Mouse (Mus musculus): ENCODE data around the gene Rab1b.

DNA sequence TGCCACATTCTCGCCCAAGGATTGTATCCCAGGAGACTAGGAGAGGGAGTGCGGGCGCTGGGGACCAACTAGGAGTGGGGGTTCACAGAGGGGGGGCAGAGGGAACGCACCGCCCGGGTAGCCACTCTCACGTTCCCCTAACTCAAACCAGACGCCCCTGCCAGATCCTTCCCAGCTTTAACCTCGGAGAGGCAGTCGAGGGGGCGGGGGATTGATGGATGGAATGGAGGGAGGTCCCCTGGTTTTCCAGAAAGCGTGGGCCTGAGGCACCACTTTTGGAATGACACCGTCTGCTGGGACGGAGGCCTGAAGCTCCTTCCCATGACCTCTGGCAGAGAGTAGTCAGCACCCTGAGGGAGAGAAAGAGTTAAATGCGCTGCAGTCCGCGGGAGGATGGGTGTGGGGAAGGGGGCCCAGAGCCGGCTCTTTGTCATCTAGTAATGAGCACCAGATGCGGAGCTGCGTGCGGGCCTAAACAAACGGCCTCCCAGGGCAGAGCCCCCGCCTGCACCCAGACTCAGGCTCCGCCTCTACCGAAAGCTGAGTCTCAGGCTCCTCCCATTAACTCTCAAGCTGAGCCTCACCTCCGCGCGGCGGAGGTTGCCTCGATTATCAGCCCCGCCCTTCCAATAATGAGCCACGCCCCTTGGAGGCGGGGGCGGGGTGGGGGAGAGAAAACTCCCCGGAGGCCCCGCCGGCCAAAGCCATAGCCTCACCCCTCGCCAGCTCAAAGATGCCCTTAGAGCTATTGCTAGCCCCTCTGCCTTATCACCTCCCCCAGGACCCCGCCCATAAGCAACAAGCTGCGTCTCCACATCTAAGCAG lies 35.1 kb downstream of the Rab1b start:
- no peak for TF ChIP-seq CTCF (IDR thresholded peaks at IDR 0.05; ENCODE audit: low read depth, low read length)
- no peak for TF ChIP-seq POLR2AphosphoS5 (IDR thresholded peaks at IDR 0.05; ENCODE audit: insufficient replicate concordance, low read depth, low read length)

Measured in G1E (cell line).